Mouse (Mus musculus) heart, postnatal 0 days (tissue): ENCODE measurements around the gene Shq1.

ENCODE experiments used
- CTCF ChIP-seq: IDR thresholded peaks from 2 replicates; pipeline ENCODE4 v1.5.1; 2016; ENCODE audit warnings: antibody characterized with exemption, control low read depth, low read depth
- EP300 ChIP-seq: IDR thresholded peaks from 2 replicates; pipeline ENCODE4 v1.6.1; 2016; ENCODE audit warnings: antibody characterized with exemption, low read depth

- TF ChIP-seq CTCF (no peak), EP300 (no peak)
Measured at GRCm38 (mm10) chr6:100668858-100669257, 2.1 kb downstream of the Shq1 start.
